In the genomic region with DNA sequence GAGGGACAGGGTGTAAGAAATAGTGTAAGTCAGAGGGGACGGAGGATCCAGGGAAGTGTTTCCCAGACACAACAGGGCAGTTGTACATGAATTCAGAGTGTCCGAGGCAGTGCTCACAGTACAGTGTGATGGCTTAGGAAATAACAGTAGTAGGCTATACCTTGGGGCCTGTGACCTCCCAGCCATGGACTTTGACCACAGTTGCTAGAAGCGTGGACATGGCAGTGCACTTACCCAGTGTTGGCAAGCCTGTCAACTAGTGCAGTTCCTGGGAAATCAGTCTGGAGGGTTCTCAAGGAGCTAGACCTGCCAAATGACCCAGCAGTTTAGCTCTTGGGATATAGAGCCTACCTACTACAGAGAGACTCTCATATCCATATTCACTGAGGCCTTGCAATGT, we compare ENCODE assay signal across 17 mouse cellular contexts.
"Had no signal": no experiment of that assay in that cellular context is flagged by ENCODE, and none has a peak within 500 bp of the region (broad histone marks: within the 10 kb centered on the region; RNA-seq: fewer than 3 reads in every experiment).

No protein-coding gene starts in this region.

- H3K4me3 ChIP-seq: hindbrain, embryonic 15.5 days; layer of hippocampus, adult 2 months; limb, embryonic 10.5 days; limb, embryonic 13.5 days; liver, embryonic 15.5 days had no signal

- H3K27ac ChIP-seq: hindbrain, embryonic 15.5 days; layer of hippocampus, adult 2 months; limb, embryonic 10.5 days; limb, embryonic 13.5 days; liver, embryonic 15.5 days; stomach, postnatal 0 days had no signal

- H3K4me1 ChIP-seq: hindbrain, embryonic 15.5 days; limb, embryonic 10.5 days; limb, embryonic 13.5 days had no signal

- H3K9ac ChIP-seq: hindbrain, embryonic 15.5 days; limb, embryonic 13.5 days; liver, embryonic 15.5 days had no signal

- H3K4me2 ChIP-seq: hindbrain, embryonic 15.5 days; limb, embryonic 13.5 days; liver, embryonic 11.5 days; liver, embryonic 15.5 days; midbrain, embryonic 11.5 days had no signal

- H3K9me3 ChIP-seq: hindbrain, embryonic 15.5 days; limb, embryonic 10.5 days; limb, embryonic 13.5 days; liver, embryonic 15.5 days had no signal

- H3K27me3 ChIP-seq: hindbrain, embryonic 15.5 days; limb, embryonic 13.5 days; liver, embryonic 15.5 days had no signal

- DNase-seq: layer of hippocampus, adult 9-11 months; lung, adult 2 months; lung, postnatal 14 days; lung, postnatal 4 days; midbrain, embryonic 14.5 days; right cerebral cortex, postnatal 4 days; thymus, adult 2 months; thymus, postnatal 14 days; thymus, postnatal 4 days had no signal
